Mouse (Mus musculus) stomach, postnatal 0 days (tissue): Measurements from ENCODE around the gene Ciao2b.

Experiments used
- CTCF ChIP-seq: IDR thresholded peaks from 2 replicates; pipeline ENCODE4 v1.5.1; 2016; ENCODE audit warnings: antibody characterized with exemption, low read depth, mild to moderate bottlenecking, moderate library complexity
- EP300 ChIP-seq: optimal IDR thresholded peaks from 2 replicates; pipeline ENCODE3; 2016; ENCODE audit warnings: antibody characterized with exemption

DNA sequence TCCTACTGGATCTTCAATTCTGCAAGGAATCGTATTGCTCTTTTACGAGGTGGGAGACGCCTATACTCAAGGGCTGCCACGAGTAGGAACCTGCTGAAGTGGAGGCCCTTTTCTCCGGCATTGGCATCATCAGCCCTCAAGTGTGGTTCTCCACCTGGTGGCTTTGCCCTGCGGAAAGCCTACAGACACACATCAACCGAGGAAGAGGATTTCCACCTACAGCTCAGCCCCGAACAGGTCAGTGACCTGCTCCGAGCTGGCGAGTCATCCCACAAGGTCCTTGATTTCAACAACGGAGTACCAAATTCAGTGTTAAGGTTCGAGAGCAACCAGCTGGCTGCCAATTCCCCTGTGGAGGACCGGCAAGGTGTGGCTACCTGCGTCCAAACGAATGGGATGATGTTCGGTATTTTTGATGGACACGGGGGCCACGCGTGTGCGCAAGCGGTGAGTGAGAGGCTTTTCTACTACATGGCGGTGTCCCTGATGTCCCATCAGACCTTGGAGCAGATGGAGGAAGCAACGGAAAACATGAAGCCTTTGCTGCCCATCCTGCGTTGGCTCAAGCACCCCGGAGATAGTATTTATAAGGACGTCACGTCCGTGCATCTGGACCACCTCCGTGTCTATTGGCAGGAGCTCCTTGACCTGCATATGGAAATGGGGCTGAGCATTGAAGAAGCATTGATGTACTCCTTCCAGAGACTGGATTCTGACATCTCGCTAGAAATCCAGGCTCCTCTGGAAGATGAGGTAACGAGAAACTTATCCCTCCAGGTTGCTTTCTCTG is 48.0 kb downstream of the Ciao2b start:
- TF ChIP-seq EP300 (no peak), CTCF (no peak)
